Mouse (Mus musculus): Measurements from ENCODE around the gene Psors1c2.
"Not testable (repeated sequence)": the region's sequence is repeated elsewhere in the genome, so short reads cannot be mapped to it uniquely, and the experiment has no call there.

The Psors1c2 gene

GRCm38 (mm10) chr17:35532901-35533300, at the start of gene Psors1c2:
Gene Psors1c2, plus strand, starts transcription at chr17:35533201.
- DNase-seq (ENCODE audit: low spot score), result no peak

GRCm38 (mm10) chr17:35484066-35484465, 48.9 kb upstream of the Psors1c2 start:
- peak; percentile 19 for DNase-seq (ENCODE audit: low spot score)

GRCm38 (mm10) chr17:35485702-35486101, 47.3 kb upstream of the Psors1c2 start:
- no peak for DNase-seq (ENCODE audit: low spot score)

GRCm38 (mm10) chr17:35486726-35487125, 46.3 kb upstream of the Psors1c2 start:
- DNase-seq (ENCODE audit: low spot score), result no peak

GRCm38 (mm10) chr17:35488041-35488440, 45.0 kb upstream of the Psors1c2 start:
- no peak for DNase-seq (ENCODE audit: low spot score)

GRCm38 (mm10) chr17:35490320-35490719, 42.7 kb upstream of the Psors1c2 start:
- DNase-seq (ENCODE audit: low spot score), result no peak

GRCm38 (mm10) chr17:35497124-35497523, 35.9 kb upstream of the Psors1c2 start:
- no peak for DNase-seq (ENCODE audit: low spot score)

- no peak for DNase-seq (ENCODE audit: low spot score)
Measured at GRCm38 (mm10) chr17:35502226-35502625, 30.8 kb upstream of the Psors1c2 start.

- DNase-seq (ENCODE audit: low spot score), result no peak
Measured at GRCm38 (mm10) chr17:35502762-35503161, 30.2 kb upstream of the Psors1c2 start.

- no peak for DNase-seq (ENCODE audit: low spot score)
Measured at GRCm38 (mm10) chr17:35503849-35504248, 29.2 kb upstream of the Psors1c2 start.

- no peak for DNase-seq (ENCODE audit: low spot score)
Measured at GRCm38 (mm10) chr17:35504628-35505481, 28.1 kb upstream of the Psors1c2 start.

- DNase-seq (ENCODE audit: low spot score), result no peak
Measured at GRCm38 (mm10) chr17:35505776-35506175, 27.2 kb upstream of the Psors1c2 start, which contains the start of gene Pou5f1. Gene Pou5f1, plus strand, starts transcription at chr17:35506018.

GRCm38 (mm10) chr17:35506881-35507280, 26.1 kb upstream of the Psors1c2 start:
- DNase-seq (ENCODE audit: low spot score), result no peak

- no peak for DNase-seq (ENCODE audit: low spot score)
Measured at GRCm38 (mm10) chr17:35507556-35508260, 25.3 kb upstream of the Psors1c2 start.

GRCm38 (mm10) chr17:35508279-35508678, 24.7 kb upstream of the Psors1c2 start:
- not testable (repeated sequence) for DNase-seq (ENCODE audit: low spot score)

GRCm38 (mm10) chr17:35509284-35509683, 23.7 kb upstream of the Psors1c2 start:
- DNase-seq (ENCODE audit: low spot score), result no peak

- DNase-seq (ENCODE audit: low spot score), result no peak
Measured at GRCm38 (mm10) chr17:35512916-35513626, 19.9 kb upstream of the Psors1c2 start.

GRCm38 (mm10) chr17:35513886-35514285, 19.1 kb upstream of the Psors1c2 start:
- DNase-seq (ENCODE audit: low spot score), result peak; percentile 80

- DNase-seq (ENCODE audit: low spot score), result no peak
Measured at GRCm38 (mm10) chr17:35514756-35515155, 18.2 kb upstream of the Psors1c2 start.

- DNase-seq (ENCODE audit: low spot score), result no peak
Measured at GRCm38 (mm10) chr17:35515911-35516640, 16.9 kb upstream of the Psors1c2 start.

- DNase-seq (ENCODE audit: low spot score), result peak; percentile 96
Measured at GRCm38 (mm10) chr17:35516652-35517500, 16.1 kb upstream of the Psors1c2 start, which contains the start of the genes Tcf19 and Cchcr1. Gene Tcf19, minus strand, starts transcription at chr17:35516824. Gene Cchcr1, plus strand, starts transcription at chr17:35517100.
